Mouse (Mus musculus): ENCODE results near the gene Camkv. TPM values are rescaled to one million over a fixed set of nuclear protein-coding genes. Genes with fewer than 3 reads are reported as not detected.

Camkv gene
- total RNA-seq, 1 experiment: 21.5 TPM

- Histone ChIP-seq H3K4me3 (ENCODE audit: insufficient read depth in 1 of 2, low read depth in 1 of 2, low read length in 2 of 2, poor library complexity in 1 of 2, severe bottlenecking in 1 of 2) (no peak overlapping the region), H3K27ac (ENCODE audit: insufficient read depth, low read depth, low read length, poor library complexity, severe bottlenecking) (no peak overlapping the region), H3K9ac (ENCODE audit: insufficient read depth, low read depth, low read length, poor library complexity, severe bottlenecking) (no peak overlapping the region), H3K36me3 (ENCODE audit: control insufficient read depth, insufficient read depth, low read length, poor library complexity, severe bottlenecking) (peaks cover 50% of the 10 kb centered on the region), H3K9me3 (ENCODE audit: control insufficient read depth, insufficient read depth, low read depth, low read length) (no peaks in the 10 kb centered on the region), H3K4me1 (ENCODE audit: control insufficient read depth in 2 of 2, insufficient read depth in 2 of 2, low read length in 2 of 2, poor library complexity in 1 of 2) (peaks cover 4 to 8% of the 10 kb centered on the region in 2 experiments; a peak in 3 of 4 replicates)
- TF ChIP-seq ZNF384 (IDR thresholded peaks at IDR 0.05; ENCODE audit: low read depth, low read length) (no peak), MAFK (IDR thresholded peaks at IDR 0.05; ENCODE audit: insufficient read depth, low read depth, low read length) (no peak), CHD2 (IDR thresholded peaks at IDR 0.05; ENCODE audit: low read depth, low read length) (no peak), ZC3H11A (IDR thresholded peaks at IDR 0.05; ENCODE audit: borderline replicate concordance, low read depth, low read length) (no peak), HCFC1 (IDR thresholded peaks at IDR 0.05; ENCODE audit: borderline replicate concordance, insufficient read depth, low read length) (no peak)
- DNase-seq (ENCODE audit: low read depth, low spot score): no peak
- in situ Hi-C loops (cut with MboI; ENCODE audit: low sequenced_read_pairs in 2 of 2, unreplicated experiment in 2 of 2): no loop called here
These were observed 27.4 kb downstream of the Camkv start for GRCm38 (mm10) chr9:107962916-107963315.

- H3K4me1 ChIP-seq (ENCODE audit: control insufficient read depth in 2 of 2, insufficient read depth in 2 of 2, low read length in 2 of 2, poor library complexity in 1 of 2): peaks cover 4 to 8% of the 10 kb centered on the region in 2 experiments; a peak in 3 of 4 replicates
- no peak overlapping the region for H3K4me3 ChIP-seq (ENCODE audit: insufficient read depth in 1 of 2, low read depth in 1 of 2, low read length in 2 of 2, poor library complexity in 1 of 2, severe bottlenecking in 1 of 2)
- peak; percentile 71 for DNase-seq (ENCODE audit: low read depth, low spot score)
- no peaks in the 10 kb centered on the region for H3K9me3 ChIP-seq (ENCODE audit: control insufficient read depth, insufficient read depth, low read depth, low read length)
- TF ChIP-seq CHD2 (IDR thresholded peaks at IDR 0.05; ENCODE audit: low read depth, low read length) (no peak), MAFK (IDR thresholded peaks at IDR 0.05; ENCODE audit: insufficient read depth, low read depth, low read length) (no peak), HCFC1 (IDR thresholded peaks at IDR 0.05; ENCODE audit: borderline replicate concordance, insufficient read depth, low read length) (no peak), ZNF384 (IDR thresholded peaks at IDR 0.05; ENCODE audit: low read depth, low read length) (no peak), ZC3H11A (IDR thresholded peaks at IDR 0.05; ENCODE audit: borderline replicate concordance, low read depth, low read length) (peak; percentile 56; the same call in 1 of the 2 replicates)
- H3K36me3 ChIP-seq (ENCODE audit: control insufficient read depth, insufficient read depth, low read length, poor library complexity, severe bottlenecking): peaks cover 53% of the 10 kb centered on the region
- in situ Hi-C loops (cut with MboI; ENCODE audit: low sequenced_read_pairs in 2 of 2, unreplicated experiment in 2 of 2): no loop called here
- H3K27ac ChIP-seq (ENCODE audit: insufficient read depth, low read depth, low read length, poor library complexity, severe bottlenecking): no peak overlapping the region
- H3K9ac ChIP-seq (ENCODE audit: insufficient read depth, low read depth, low read length, poor library complexity, severe bottlenecking): no peak overlapping the region
These were observed 28.2 kb downstream of the Camkv start for GRCm38 (mm10) chr9:107963700-107964099.

- Histone ChIP-seq H3K4me3 (ENCODE audit: insufficient read depth in 1 of 2, low read depth in 1 of 2, low read length in 2 of 2, poor library complexity in 1 of 2, severe bottlenecking in 1 of 2) (no peak overlapping the region), H3K27ac (ENCODE audit: insufficient read depth, low read depth, low read length, poor library complexity, severe bottlenecking) (no peak overlapping the region), H3K9ac (ENCODE audit: insufficient read depth, low read depth, low read length, poor library complexity, severe bottlenecking) (no peak overlapping the region), H3K4me1 (ENCODE audit: control insufficient read depth in 2 of 2, insufficient read depth in 2 of 2, low read length in 2 of 2, poor library complexity in 1 of 2) (peaks cover 4 to 8% of the 10 kb centered on the region in 2 experiments; a peak in 3 of 4 replicates), H3K9me3 (ENCODE audit: control insufficient read depth, insufficient read depth, low read depth, low read length) (no peaks in the 10 kb centered on the region), H3K36me3 (ENCODE audit: control insufficient read depth, insufficient read depth, low read length, poor library complexity, severe bottlenecking) (peaks cover 50% of the 10 kb centered on the region)
- no peak for DNase-seq (ENCODE audit: low read depth, low spot score)
- no peak for TF ChIP-seq ZC3H11A (IDR thresholded peaks at IDR 0.05; ENCODE audit: borderline replicate concordance, low read depth, low read length)
- no peak for TF ChIP-seq MAFK (IDR thresholded peaks at IDR 0.05; ENCODE audit: insufficient read depth, low read depth, low read length)
- TF ChIP-seq ZNF384 (IDR thresholded peaks at IDR 0.05; ENCODE audit: low read depth, low read length): no peak
- no peak for TF ChIP-seq HCFC1 (IDR thresholded peaks at IDR 0.05; ENCODE audit: borderline replicate concordance, insufficient read depth, low read length)
- TF ChIP-seq CHD2 (IDR thresholded peaks at IDR 0.05; ENCODE audit: low read depth, low read length): no peak
- in situ Hi-C loops (cut with MboI; ENCODE audit: low sequenced_read_pairs in 2 of 2, unreplicated experiment in 2 of 2): no loop called here
These were observed 29.2 kb downstream of the Camkv start for GRCm38 (mm10) chr9:107964681-107965080.

- Histone ChIP-seq H3K9ac (ENCODE audit: insufficient read depth, low read depth, low read length, poor library complexity, severe bottlenecking) (no peak overlapping the region), H3K4me3 (ENCODE audit: insufficient read depth in 1 of 2, low read depth in 1 of 2, low read length in 2 of 2, poor library complexity in 1 of 2, severe bottlenecking in 1 of 2) (no peak overlapping the region), H3K4me1 (ENCODE audit: control insufficient read depth in 2 of 2, insufficient read depth in 2 of 2, low read length in 2 of 2, poor library complexity in 1 of 2) (peaks cover 2 to 8% of the 10 kb centered on the region in 2 experiments; a peak in 3 of 4 replicates), H3K9me3 (ENCODE audit: control insufficient read depth, insufficient read depth, low read depth, low read length) (no peaks in the 10 kb centered on the region), H3K27ac (ENCODE audit: insufficient read depth, low read depth, low read length, poor library complexity, severe bottlenecking) (no peak overlapping the region), H3K36me3 (ENCODE audit: control insufficient read depth, insufficient read depth, low read length, poor library complexity, severe bottlenecking) (peaks cover 53% of the 10 kb centered on the region)
- DNase-seq (ENCODE audit: low read depth, low spot score): no peak
- TF ChIP-seq HCFC1 (IDR thresholded peaks at IDR 0.05; ENCODE audit: borderline replicate concordance, insufficient read depth, low read length): no peak
- no peak for TF ChIP-seq CHD2 (IDR thresholded peaks at IDR 0.05; ENCODE audit: low read depth, low read length)
- no peak for TF ChIP-seq ZC3H11A (IDR thresholded peaks at IDR 0.05; ENCODE audit: borderline replicate concordance, low read depth, low read length)
- no peak for TF ChIP-seq MAFK (IDR thresholded peaks at IDR 0.05; ENCODE audit: insufficient read depth, low read depth, low read length)
- no peak for TF ChIP-seq ZNF384 (IDR thresholded peaks at IDR 0.05; ENCODE audit: low read depth, low read length)
- in situ Hi-C loops (cut with MboI; ENCODE audit: low sequenced_read_pairs in 2 of 2, unreplicated experiment in 2 of 2): no loop called here
These were observed 31.2 kb downstream of the Camkv start for GRCm38 (mm10) chr9:107966676-107967075.
